Mouse (Mus musculus) cerebellum, adult 2 months (tissue): ENCODE measurements around the gene Lta. TPM values are rescaled to one million over a fixed set of nuclear protein-coding genes. Genes with fewer than 3 reads are reported as not detected.

Experiments used
- DNase-seq, 2 experiments: peaks; one replicate each; pipeline ENCODE4 v3.0.0; 2021
- H3K27ac ChIP-seq: fragments of 200-500 bp; 2 replicates; pipeline ENCODE4 v1.5.1; 2012; ENCODE audit warnings: low read length, control low read depth, inconsistent platforms; ENCODE audit not compliant: insufficient read depth
- H3K27me3 ChIP-seq: fragments of 200-500 bp; 2 replicates; pipeline ENCODE4 v1.6.1; 2012; ENCODE audit warnings: inconsistent platforms, mild to moderate bottlenecking, low read length, moderate library complexity; ENCODE audit not compliant: control insufficient read depth, insufficient read depth
- H3K4me1 ChIP-seq: fragments of 200-500 bp; 2 replicates; pipeline ENCODE4 v1.6.1; 2011; ENCODE audit warnings: low read length; ENCODE audit not compliant: control insufficient read depth, insufficient read depth
- H3K4me3 ChIP-seq: fragments of 200-500 bp; replicated peaks from 2 replicates; pipeline ENCODE3; 2011; ENCODE audit warnings: mild to moderate bottlenecking, low read depth, low read length, control low read depth; ENCODE audit not compliant: insufficient read depth
- CTCF ChIP-seq: fragments of 200-500 bp; IDR thresholded peaks from 2 replicates; pipeline ENCODE4 v1.5.1; 2011; ENCODE audit warnings: low read depth, mild to moderate bottlenecking, control low read depth, low read length, moderate library complexity, borderline replicate concordance; ENCODE audit not compliant: insufficient read depth
- POLR2A ChIP-seq: fragments of 200-500 bp; IDR thresholded peaks from 2 replicates; pipeline ENCODE4 v1.6.1; 2011; ENCODE audit warnings: low read length, control low read depth, borderline replicate concordance; ENCODE audit not compliant: insufficient read depth
- WGBS: fragments of 180-500 bp; shearing (Covaris S2); methylation state at CpG from one replicate; pipeline ENCODE4 v1.1.7; 2018; 5-methylcytosine and 5-hydroxymethylcytosine counted together
- polyA plus RNA-seq: library from polyadenylated mRNA; depleted of rRNA; stranded (reverse); fragments of >200 nt; gene quantifications from 2 replicates; pipeline ENCODE4 v1.2.3, GENCODE M21; 2012

Lta gene
- polyA plus RNA-seq, 1 experiment = 0.11 TPM

DNA sequence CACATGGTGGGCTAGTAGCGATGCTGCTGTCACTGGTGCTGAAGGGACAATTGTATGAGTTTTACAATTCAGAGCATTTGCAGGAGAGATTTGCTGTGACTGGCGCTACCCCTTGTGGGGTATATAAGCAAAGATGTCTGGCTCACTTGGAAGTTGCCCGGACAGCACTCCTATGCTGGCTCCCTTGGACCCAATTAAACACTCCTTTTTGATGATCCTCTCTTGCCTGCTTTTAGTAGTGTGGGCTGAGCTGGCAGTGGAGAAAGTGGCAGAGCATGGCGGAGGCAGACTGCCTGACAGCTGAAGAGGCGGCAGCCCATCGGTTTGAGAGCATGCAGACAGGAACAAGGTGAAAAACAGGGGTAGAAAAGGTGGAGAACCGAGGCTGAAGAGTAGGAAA, 37.4 kb downstream of the Lta start:
- H3K27ac ChIP-seq = no peak overlapping the region
- no peak for DNase-seq
- 80% methylated on average over 7 of the region's 7 CpGs for WGBS

GRCm38 (mm10) chr17:35166352-35167035, 38.7 kb downstream of the Lta start:
- peaks cover 8% of the 10 kb centered on the region; the same call in 1 of the 2 replicates for H3K4me1 ChIP-seq
- TF ChIP-seq POLR2A (no peak), CTCF (peak; percentile 65)
- DNase-seq = peak; percentile 63 to 75
- 57% methylated on average over 8 of the region's 8 CpGs for WGBS
- H3K27me3 ChIP-seq = no peaks in the 10 kb centered on the region
- H3K4me3 ChIP-seq = no peak overlapping the region
- no peak overlapping the region for H3K27ac ChIP-seq

More for the DNA sequence above, 37.4 kb downstream of the Lta start:
- Histone ChIP-seq H3K4me1 (no peaks in the 10 kb centered on the region), H3K4me3 (no peak overlapping the region), H3K27me3 (no peaks in the 10 kb centered on the region)
- TF ChIP-seq POLR2A (no peak), CTCF (no peak)

DNA sequence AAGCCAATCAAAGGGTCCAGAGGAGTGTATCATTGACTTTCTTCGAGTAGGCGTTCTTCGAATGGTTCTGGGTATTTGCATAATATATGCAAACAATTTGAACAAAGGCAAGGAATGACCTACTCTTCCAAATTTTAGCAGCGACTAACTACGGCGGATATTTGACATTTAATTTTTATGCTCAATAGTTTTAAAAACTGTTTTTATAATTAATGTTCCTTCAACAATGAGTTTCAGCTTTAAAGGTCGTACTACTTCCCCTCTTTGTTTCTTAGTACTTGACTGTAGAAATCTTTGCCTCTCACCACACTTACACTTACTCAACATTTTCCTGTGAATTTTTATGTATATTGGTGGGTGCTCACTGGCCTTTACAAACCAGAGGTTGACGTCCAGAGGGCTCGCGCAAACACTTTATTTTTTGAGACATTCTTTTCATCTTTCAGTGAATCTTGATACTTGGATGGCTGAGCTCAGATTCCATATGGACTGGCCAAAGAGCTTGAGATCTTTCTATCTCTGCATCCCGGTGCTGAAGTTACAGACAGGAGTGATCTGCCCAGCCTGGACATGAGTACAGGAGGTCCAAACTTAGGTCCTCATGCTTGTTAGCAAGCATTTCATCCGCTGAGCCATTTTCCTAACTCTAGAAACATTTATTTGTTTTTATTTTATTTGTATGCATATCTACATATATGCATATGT, 39.5 kb downstream of the Lta start:
- TF ChIP-seq CTCF = no peak
- TF ChIP-seq POLR2A = no peak
- DNase-seq = no peak
- Histone ChIP-seq H3K4me1 (peaks cover 13% of the 10 kb centered on the region; the same call in 1 of the 2 replicates), H3K27me3 (no peaks in the 10 kb centered on the region), H3K4me3 (peak overlapping the region; percentile 65), H3K27ac (no peak overlapping the region)
- WGBS = 17% methylated on average over 12 of the region's 12 CpGs

DNA sequence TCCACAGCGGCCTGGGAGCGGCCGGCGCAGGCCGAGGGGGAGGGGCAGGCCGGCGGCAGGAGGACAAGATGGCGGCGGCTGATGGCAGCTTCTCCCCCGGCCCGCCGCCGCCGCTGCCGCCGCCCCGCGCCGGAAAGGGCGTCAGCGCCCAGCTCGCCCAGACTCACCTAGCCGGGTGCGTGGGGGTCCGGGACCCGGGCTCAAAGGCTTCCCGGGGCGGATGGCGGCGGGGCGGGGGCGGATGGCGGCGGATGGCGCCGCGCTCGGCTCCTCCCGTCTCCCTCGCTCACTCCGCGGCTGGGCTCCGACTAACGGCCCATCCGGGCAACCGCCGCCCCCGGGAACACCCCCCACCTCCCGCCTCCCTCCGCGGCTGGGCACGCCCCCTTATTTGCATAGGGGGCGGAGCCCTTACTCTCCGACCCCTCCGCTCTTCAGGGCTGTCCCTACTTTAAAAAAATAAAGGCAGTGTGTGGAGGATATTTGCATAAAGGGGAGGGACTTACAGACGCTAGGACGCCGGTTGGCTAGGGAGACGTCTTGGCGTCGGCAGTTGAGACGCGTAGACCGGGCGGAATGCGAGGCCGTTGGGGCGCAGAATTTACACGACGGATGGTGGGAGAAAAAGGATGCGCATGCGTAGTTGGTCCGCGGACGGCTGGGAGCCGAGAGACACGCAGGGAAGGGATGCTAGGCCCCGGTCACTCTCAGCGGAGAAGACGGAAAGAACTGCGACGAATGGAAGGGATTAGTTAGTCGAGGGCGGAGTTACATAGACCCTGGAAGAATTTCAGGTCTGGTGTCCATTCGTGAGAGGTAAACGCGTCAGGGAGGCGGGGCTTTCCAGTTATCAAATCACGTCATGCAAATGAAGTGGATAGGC, 40.3 kb downstream of the Lta start, which contains the start of gene Prrc2a:
Gene Prrc2a, minus strand, starts transcription at position 330 of the 883 bp plus-strand sequence.
- H3K4me3 ChIP-seq = peak within 1 kb of the TSS; percentile 98
- H3K4me1 ChIP-seq = peaks cover 13% of the 10 kb centered on the region; the same call in 1 of the 2 replicates
- no peaks in the 10 kb centered on the region for H3K27me3 ChIP-seq
- TF ChIP-seq POLR2A (peak; percentile 98), CTCF (no peak)
- DNase-seq = peak; percentile 99
- WGBS = under 1% methylated on average over 86 of the region's 89 CpGs
- peak within 1 kb of the TSS; percentile 82 for H3K27ac ChIP-seq

GRCm38 (mm10) chr17:35164218-35164567, 41.0 kb downstream of the Lta start:
- H3K27ac ChIP-seq = peak overlapping the region; percentile 82
- H3K4me3 ChIP-seq = peak overlapping the region; percentile 98
- WGBS = 0% methylated on average over 28 of the region's 28 CpGs
- peaks cover 13% of the 10 kb centered on the region; the same call in 1 of the 2 replicates for H3K4me1 ChIP-seq
- TF ChIP-seq CTCF (no peak), POLR2A (no peak)
- DNase-seq = no peak
- H3K27me3 ChIP-seq = no peaks in the 10 kb centered on the region

DNA sequence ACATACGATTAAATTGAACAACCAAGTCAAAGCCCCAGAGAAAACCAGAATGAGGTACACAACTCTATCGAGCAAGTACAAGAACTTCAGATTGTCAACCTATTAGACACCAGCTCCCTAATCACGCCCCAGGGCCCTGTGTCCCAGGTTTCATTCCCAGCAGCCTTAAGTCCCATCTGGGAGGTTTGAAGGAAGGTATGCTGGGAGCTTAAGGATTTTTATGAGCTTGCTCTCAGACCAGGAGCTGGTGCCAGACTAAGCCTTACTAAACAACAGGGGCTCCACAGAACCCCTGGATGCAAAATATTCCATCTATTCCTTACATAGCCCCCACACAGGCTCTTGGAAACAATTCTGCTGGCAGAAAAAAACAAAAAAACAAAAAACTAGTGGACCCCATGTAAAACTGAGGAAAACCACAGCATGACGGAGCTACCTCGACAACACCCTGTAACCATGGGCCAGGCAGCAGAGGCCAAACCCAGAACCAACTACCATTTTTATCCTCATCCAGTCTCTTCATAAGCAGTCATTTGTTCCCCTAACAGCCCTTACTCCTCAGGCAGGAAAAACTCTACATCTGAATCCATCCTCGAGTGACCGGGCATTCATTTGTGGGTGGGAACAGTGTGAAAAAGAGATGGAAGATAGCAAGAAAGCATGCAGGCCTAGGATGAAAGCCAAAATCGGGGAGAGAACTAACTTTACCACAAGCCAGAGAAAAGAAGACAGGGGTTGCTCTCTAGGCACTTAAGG, 41.6 kb downstream of the Lta start:
- peak overlapping the region; percentile 98 for H3K4me3 ChIP-seq
- H3K27ac ChIP-seq = peak overlapping the region; percentile 82; the same call in 1 of the 2 replicates
- DNase-seq = no peak
- no peak for TF ChIP-seq POLR2A
- no peak for TF ChIP-seq CTCF
- WGBS = 2% methylated on average over 8 of the region's 8 CpGs
- H3K27me3 ChIP-seq = no peaks in the 10 kb centered on the region
- H3K4me1 ChIP-seq = peaks cover 13% of the 10 kb centered on the region; the same call in 1 of the 2 replicates

GRCm38 (mm10) chr17:35162730-35163129, 42.4 kb downstream of the Lta start:
- peaks cover 13% of the 10 kb centered on the region; the same call in 1 of the 2 replicates for H3K4me1 ChIP-seq
- no peaks in the 10 kb centered on the region for H3K27me3 ChIP-seq
- TF ChIP-seq POLR2A = no peak
- no peak for TF ChIP-seq CTCF
- peak overlapping the region; percentile 30 for H3K4me3 ChIP-seq
- H3K27ac ChIP-seq = no peak overlapping the region
- DNase-seq = peak in 1 of 2 experiments; percentile 50
- 2% methylated on average over 12 of the region's 12 CpGs for WGBS
